In the genomic region with DNA sequence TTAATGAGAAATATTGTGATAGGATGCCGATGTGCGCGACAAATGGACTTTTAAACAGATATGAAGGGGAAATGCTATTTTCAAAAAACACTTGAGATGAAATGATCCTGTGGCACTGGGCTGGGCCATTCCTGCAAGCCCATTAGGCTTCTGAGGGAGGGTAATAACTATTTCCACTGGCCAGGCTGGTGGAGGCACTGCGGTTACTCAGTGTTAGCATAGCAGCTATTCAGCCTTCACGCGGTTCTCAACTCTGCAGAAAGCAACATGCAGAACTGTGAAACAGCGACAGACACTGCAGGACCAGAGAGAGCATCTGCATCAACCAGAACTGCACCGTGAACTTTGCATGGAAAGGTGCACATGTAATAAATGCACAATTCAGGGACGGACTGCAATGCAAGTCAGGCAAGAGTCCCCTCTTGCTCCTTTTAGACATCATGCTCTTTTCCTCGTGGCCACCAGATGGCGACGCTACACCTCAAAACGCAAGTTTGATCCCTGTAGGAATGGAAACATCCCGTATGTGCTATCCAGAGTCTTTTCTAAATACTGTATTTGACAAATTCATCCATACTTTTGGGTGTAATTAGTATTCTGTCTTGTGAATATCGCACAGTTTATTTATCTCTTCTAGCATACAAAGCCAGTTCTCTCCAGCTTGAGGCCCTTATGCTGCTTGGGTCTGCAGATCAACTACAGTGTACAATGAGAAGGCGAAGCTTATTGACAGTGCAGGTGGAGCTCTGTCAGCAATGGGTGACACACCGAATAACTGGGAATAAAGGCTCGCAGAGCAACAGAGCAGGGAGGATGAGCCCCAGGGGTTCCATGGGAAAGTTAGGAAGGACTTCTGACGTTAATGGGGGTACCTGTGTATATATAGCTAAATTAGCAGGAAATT, we compare ENCODE assay signal across 8 mouse cellular contexts.
DNase-seq lines count a peak whose midpoint lies in the region; ATAC-seq lines count a peak whose summit lies in the region.
"Had no signal": no experiment of that assay in that cellular context is flagged by ENCODE, and none has a peak within 500 bp of the region (broad histone marks: within the 10 kb centered on the region; RNA-seq: fewer than 3 reads in every experiment).

No protein-coding gene starts in this region.

- no peak overlapping the region for H3K4me3 ChIP-seq in hindbrain, embryonic 11.5 days (ENCODE audit: low read depth, low read length)
- H3K4me3 ChIP-seq: limb, embryonic 15.5 days had no signal

- no peak overlapping the region for H3K9ac ChIP-seq in hindbrain, embryonic 11.5 days (ENCODE audit: low read depth, low read length)
- H3K9ac ChIP-seq: limb, embryonic 15.5 days had no signal

- H3K36me3 ChIP-seq in hindbrain, embryonic 11.5 days (ENCODE audit: control insufficient read depth, insufficient read depth, low read length) = no peaks in the 10 kb centered on the region
- H3K36me3 ChIP-seq: limb, embryonic 15.5 days had no signal

- ATAC-seq in CD4-positive, CD25-positive, alpha-beta regulatory T cell, adult 4 months = peak; percentile 51
- ATAC-seq in hindbrain, embryonic 11.5 days (ENCODE audit: low FRiP score) = peak; percentile 71

- H3K27ac ChIP-seq in hindbrain, embryonic 11.5 days (ENCODE audit: low read depth, low read length) = no peak overlapping the region
- H3K27ac ChIP-seq: limb, embryonic 15.5 days had no signal

- H3K4me1 ChIP-seq in hindbrain, embryonic 11.5 days (replicated peaks; ENCODE audit: control insufficient read depth, insufficient read depth, low read length) = no peaks in the 10 kb centered on the region

- H3K9me3 ChIP-seq in hindbrain, embryonic 11.5 days (ENCODE audit: control insufficient read depth, low read length) = no peaks in the 10 kb centered on the region
- H3K9me3 ChIP-seq: limb, embryonic 15.5 days had no signal

- no peak overlapping the region for H3K4me2 ChIP-seq in hindbrain, embryonic 11.5 days (replicated peaks; ENCODE audit: low read depth, low read length)
- H3K4me2 ChIP-seq: limb, embryonic 15.5 days had no signal

- WGBS in hindbrain, embryonic 11.5 days = 46% methylated on average over 19 of the region's 19 CpGs

- DNase-seq in R1 (ENCODE audit: low read depth, low spot score) = peak; percentile 81
- peak; percentile 57 for DNase-seq in embryo, embryonic 11.5 days (ENCODE audit: low read depth, low spot score)
- peak; percentile 74 for DNase-seq in hindbrain, embryonic 11.5 days (ENCODE audit: low spot score)
- peak; percentile 36 to 69 for DNase-seq in layer of hippocampus, adult 8-10 months (ENCODE audit: low spot score in 2 of 2)
- DNase-seq in lung, postnatal 4 days = peak; percentile 50 to 68
- peak; percentile 69 for DNase-seq in right cerebral cortex, postnatal 25 days

- H3K27me3 ChIP-seq in hindbrain, embryonic 11.5 days (ENCODE audit: control insufficient read depth, insufficient read depth, low read length) = no peaks in the 10 kb centered on the region
- H3K27me3 ChIP-seq: limb, embryonic 15.5 days had no signal
